Mouse (Mus musculus) ES-E14 (cell line): ENCODE measurements around the gene Steap3.

Experiments
- CHD2 ChIP-seq: IDR thresholded peaks from 2 replicates; pipeline ENCODE4 v1.6.1; 2014; ENCODE audit warnings: mild to moderate bottlenecking, low read depth, low read length, inconsistent platforms
- HCFC1 ChIP-seq: IDR thresholded peaks from 2 replicates; pipeline ENCODE4 v1.6.1; 2012; ENCODE audit warnings: low read length, inconsistent platforms, borderline replicate concordance; ENCODE audit not compliant: insufficient read depth
- MAFK ChIP-seq: IDR thresholded peaks from 2 replicates; pipeline ENCODE4 v1.6.1; 2014; ENCODE audit warnings: mild to moderate bottlenecking, low read depth, low read length, inconsistent platforms; ENCODE audit not compliant: insufficient read depth
- ZNF384 ChIP-seq: IDR thresholded peaks from 2 replicates; pipeline ENCODE4 v1.6.1; 2012; ENCODE audit warnings: low read depth, low read length, inconsistent platforms

DNA sequence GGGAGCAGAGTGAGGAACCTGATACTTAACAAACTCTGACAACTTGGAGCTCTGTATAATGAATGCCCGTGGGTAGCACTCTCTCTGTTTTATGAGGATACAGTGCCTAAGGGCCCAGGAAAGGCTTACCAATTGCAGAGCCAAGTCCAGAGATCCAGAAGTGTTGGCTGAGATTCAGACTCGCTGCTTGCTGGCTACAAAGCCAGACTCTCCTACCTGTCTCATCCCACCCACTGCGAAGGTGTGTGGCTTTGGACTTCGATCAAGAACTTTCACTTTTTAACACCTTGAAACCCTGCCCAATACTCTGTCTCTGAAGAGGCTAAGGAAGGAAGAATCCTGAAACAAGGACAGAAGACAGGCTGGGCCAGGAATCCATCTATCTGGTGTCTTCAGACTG is 9.3 kb downstream of the Steap3 start:
- no peak for TF ChIP-seq ZNF384
- no peak for TF ChIP-seq MAFK
- no peak for TF ChIP-seq CHD2
- no peak for TF ChIP-seq HCFC1
